Mouse (Mus musculus) gastrocnemius, adult 2 months (tissue): ENCODE measurements around the gene Hspg2. TPM values are rescaled to one million over a fixed set of nuclear protein-coding genes. Genes with fewer than 3 reads are reported as not detected.
"Not testable (repeated sequence)": the region's sequence is repeated elsewhere in the genome, so short reads cannot be mapped to it uniquely, and the experiment has no call there.

Experiments
- DNase-seq: peaks from one replicate; pipeline ENCODE4 v3.0.0; 2022
- H3K27ac ChIP-seq: fragments of 200-600 bp; 2 replicates; pipeline ENCODE4 v1.8.1; 2022; ENCODE audit warnings: mild to moderate bottlenecking
- H3K4me3 ChIP-seq: fragments of 200-600 bp; 2 replicates; pipeline ENCODE4 v1.8.1; 2022; ENCODE audit warnings: mild to moderate bottlenecking, moderate library complexity
- CTCF ChIP-seq: fragments of 200-600 bp; IDR thresholded peaks from 2 replicates; pipeline ENCODE4 v1.8.1; 2022; ENCODE audit warnings: antibody characterized with exemption, mild to moderate bottlenecking, moderate library complexity
- intact Hi-C: fragments of 180-260 bp; cut with DNase I; formaldehyde crosslinking; loops from one replicate; pipeline ENCODE4 v1.15.1; 2025
- long read RNA-seq, 2 experiments: library from polyadenylated mRNA; stranded (forward); transcript quantifications; one replicate each; pipeline ENCODE4 v2.0.0; 2021
- total RNA-seq, 2 experiments: library from RNA; stranded (reverse); gene quantifications; 2 replicates each; pipeline ENCODE4 v1.2.3; 2021

Gene Hspg2
- 10 to 100 TPM; 55.2 to 77.5 TPM for total RNA-seq
- long read RNA-seq, experiment 1, partial matches to known transcripts = 9 of 14 reads
- long read RNA-seq, experiment 1, other reads (novel, unspliced or antisense) = 5 of 14 reads
- long read RNA-seq, experiment 2, partial matches to known transcripts = 8 of 14 reads
- long read RNA-seq, experiment 2, other reads (novel, unspliced or antisense) = 6 of 14 reads

GRCm38 (mm10) chr4:137468260-137469080 lies at the start of gene Hspg2:
TSS of gene Hspg2 (plus strand) at chr4:137468769.
- TF ChIP-seq CTCF = no peak
- DNase-seq = peak; percentile 99
- H3K27ac ChIP-seq = peak within 1 kb of the TSS; percentile 96
- intact Hi-C loops = no loop called here
- peak within 1 kb of the TSS; percentile 90 for H3K4me3 ChIP-seq

- Histone ChIP-seq H3K27ac (no peak within 1 kb of the TSS), H3K4me3 (no peak within 1 kb of the TSS)
- no peak for DNase-seq
- TF ChIP-seq CTCF = no peak
- intact Hi-C loops = loop anchor here (2.0 kb wide), 1 partner anchor 20 kb away; no protein-coding TSS in a partner anchor
Measured at GRCm38 (mm10) chr4:137430502-137430901, 38.1 kb upstream of the Hspg2 start, which contains the start of gene Cela3b. TSS of gene Cela3b (minus strand) at chr4:137430540.

- peak; percentile 46 for DNase-seq
- intact Hi-C loops, H3K4me3 ChIP-seq: not testable (repeated sequence)
- H3K27ac ChIP-seq = peak overlapping the region; percentile 87
Measured at GRCm38 (mm10) chr4:137432700-137433550, 35.6 kb upstream of the Hspg2 start.

GRCm38 (mm10) chr4:137436979-137437669 lies 31.4 kb upstream of the Hspg2 start:
- H3K27ac ChIP-seq = peak overlapping the region; percentile 24; the same call in 1 of the 2 replicates
- intact Hi-C loops = loop anchor here (2.0 kb wide), 1 partner anchor 22 kb away; no protein-coding TSS in a partner anchor
- TF ChIP-seq CTCF = no peak
- H3K4me3 ChIP-seq = no peak overlapping the region
- DNase-seq = peak; percentile 65

- intact Hi-C loops = no loop called here
- TF ChIP-seq CTCF = no peak
- DNase-seq = no peak
- no peak overlapping the region for H3K4me3 ChIP-seq
- H3K27ac ChIP-seq = no peak overlapping the region
Measured at GRCm38 (mm10) chr4:137438842-137439241, 29.7 kb upstream of the Hspg2 start.

- no peak for DNase-seq
- H3K4me3 ChIP-seq = no peak overlapping the region
- H3K27ac ChIP-seq = no peak overlapping the region
- intact Hi-C loops = loop anchor here (5.0 kb wide), 1 partner anchor 76 kb away; no protein-coding TSS in a partner anchor
- no peak; the same call in 1 of the 2 replicates for TF ChIP-seq CTCF
Measured at GRCm38 (mm10) chr4:137441332-137441731, 27.2 kb upstream of the Hspg2 start.

- peak; percentile 82 for DNase-seq
- no peak overlapping the region for H3K27ac ChIP-seq
- peak; percentile 88 for TF ChIP-seq CTCF
- H3K4me3 ChIP-seq = no peak overlapping the region
- intact Hi-C loops = loop anchor here (1.0 to 5.0 kb wide), 2 partner anchors 74 to 102 kb away; no protein-coding TSS in a partner anchor
Measured at GRCm38 (mm10) chr4:137443625-137444024, 24.9 kb upstream of the Hspg2 start.

GRCm38 (mm10) chr4:137445881-137446280 lies 22.7 kb upstream of the Hspg2 start:
- H3K4me3 ChIP-seq = no peak overlapping the region
- intact Hi-C loops = loop anchor here (5.0 kb wide), 1 partner anchor 41 kb away; no protein-coding TSS in a partner anchor
- no peak for DNase-seq
- no peak overlapping the region for H3K27ac ChIP-seq
- TF ChIP-seq CTCF = no peak

GRCm38 (mm10) chr4:137447363-137448196 lies 21.0 kb upstream of the Hspg2 start:
- intact Hi-C loops = loop anchor here (5.0 kb wide), 1 partner anchor 40 kb away; no protein-coding TSS in a partner anchor
- H3K27ac ChIP-seq = peak overlapping the region; percentile 76
- peak; percentile 47 for DNase-seq
- TF ChIP-seq CTCF = no peak
- no peak overlapping the region for H3K4me3 ChIP-seq

GRCm38 (mm10) chr4:137448197-137448596 lies 20.4 kb upstream of the Hspg2 start:
- Histone ChIP-seq H3K27ac (peak overlapping the region; percentile 76), H3K4me3 (no peak overlapping the region)
- DNase-seq = no peak
- no peak for TF ChIP-seq CTCF
- intact Hi-C loops = loop anchor here (5.0 kb wide), 1 partner anchor 39 kb away; no protein-coding TSS in a partner anchor

- DNase-seq = no peak
- no peak overlapping the region for H3K4me3 ChIP-seq
- peak overlapping the region; percentile 76 for H3K27ac ChIP-seq
- intact Hi-C loops = loop anchor here (5.0 kb wide), 1 partner anchor 39 kb away; no protein-coding TSS in a partner anchor
- no peak for TF ChIP-seq CTCF
Measured at GRCm38 (mm10) chr4:137448641-137449040, 19.9 kb upstream of the Hspg2 start.
